Mouse (Mus musculus): ENCODE measurements at regions not wholly inside any gene's neighbourhood (a gene's known extent, or its start where the extent isn't known, plus 50 kb on each side); places are given as distances from the start of the nearest gene placed in this dataset.

GRCm38 (mm10) chr13:52003946-52004539 is 157.6 kb downstream of the Gadd45g start:
- 83% methylated on average over 5 of the region's 5 CpGs for WGBS
- no peak overlapping the region for H3K9ac ChIP-seq (ENCODE audit: low read depth, low read length, severe bottlenecking)

DNA sequence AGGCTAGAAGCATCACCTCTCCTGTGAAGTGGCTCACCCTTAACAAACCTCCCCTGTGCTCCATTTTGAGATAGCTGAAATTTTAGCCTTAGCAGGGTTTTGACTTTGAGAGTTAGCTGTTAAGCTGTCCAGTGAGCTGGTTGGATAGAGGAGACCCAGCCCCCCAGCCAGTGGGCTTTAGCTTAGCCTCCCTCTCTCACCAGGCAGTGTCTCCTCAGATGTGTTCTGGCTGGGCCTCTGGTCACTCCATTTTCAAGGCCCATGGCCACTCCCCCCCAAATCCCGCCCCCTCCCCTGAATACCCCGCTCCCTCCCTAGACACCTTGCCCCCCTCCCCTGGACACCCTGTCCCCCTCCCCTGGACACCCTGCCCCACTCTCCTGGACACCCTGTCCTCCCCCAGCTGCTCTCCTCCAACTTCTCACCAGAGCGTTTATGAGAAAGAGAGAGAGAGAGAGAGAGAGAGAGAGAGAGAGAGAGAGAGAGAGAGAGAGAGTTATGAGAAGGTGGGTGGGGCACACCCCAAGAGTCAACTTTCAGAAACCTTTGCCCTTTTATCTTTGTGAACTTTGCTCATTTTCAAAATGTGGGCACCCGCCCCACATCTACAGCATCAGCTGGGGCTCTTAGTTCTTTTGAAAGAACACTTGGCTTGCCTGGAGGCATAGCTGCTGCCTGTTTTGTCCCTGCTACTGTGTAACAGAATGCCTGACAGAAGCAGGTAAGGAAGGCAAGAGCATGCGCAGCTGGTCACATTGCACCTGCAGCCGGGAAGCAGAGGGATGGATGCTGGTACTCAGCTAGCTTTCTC is 161.3 kb downstream of the Gadd45g start:
- H3K9ac ChIP-seq (ENCODE audit: low read depth, low read length, severe bottlenecking) = no peak overlapping the region
- no peak for TF ChIP-seq POLR2A (IDR thresholded peaks at IDR 0.05; ENCODE audit: borderline replicate concordance, extremely low read depth, insufficient read depth, insufficient read length)
- H3K4me1 ChIP-seq (ENCODE audit: control insufficient read depth, insufficient read depth, low read length) = no peaks in the 10 kb centered on the region
- H3K9me3 ChIP-seq (ENCODE audit: control insufficient read depth, low read length) = no peaks in the 10 kb centered on the region
- WGBS = 61% methylated on average over 6 of the region's 6 CpGs
- H3K27ac ChIP-seq (replicated peaks; ENCODE audit: low read depth, low read length) = no peak overlapping the region
- no peak overlapping the region for H3K4me2 ChIP-seq (replicated peaks; ENCODE audit: low read depth, low read length, severe bottlenecking)
- H3K36me3 ChIP-seq (ENCODE audit: control insufficient read depth, insufficient read depth, low read length) = no peaks in the 10 kb centered on the region
- ATAC-seq (ENCODE audit: low FRiP score, low read depth) (no peak), DNase-seq (ENCODE audit: low spot score) (no peak)
- H3K4me3 ChIP-seq (replicated peaks; ENCODE audit: low read length) = no peak overlapping the region
- no peaks in the 10 kb centered on the region for H3K27me3 ChIP-seq (ENCODE audit: control insufficient read depth, insufficient read depth, low read length)

More at GRCm38 (mm10) chr13:52003946-52004539, 157.6 kb downstream of the Gadd45g start:
- no peak overlapping the region for H3K4me3 ChIP-seq (replicated peaks; ENCODE audit: low read length)
- ATAC-seq (ENCODE audit: low FRiP score, low read depth) (no peak), DNase-seq (ENCODE audit: low spot score) (no peak)
- H3K27me3 ChIP-seq (ENCODE audit: control insufficient read depth, insufficient read depth, low read length) = no peaks in the 10 kb centered on the region
- H3K4me1 ChIP-seq (ENCODE audit: control insufficient read depth, insufficient read depth, low read length) = peaks cover 8% of the 10 kb centered on the region; the same call in 1 of the 2 replicates
- no peak overlapping the region for H3K4me2 ChIP-seq (replicated peaks; ENCODE audit: low read depth, low read length, severe bottlenecking)
- no peaks in the 10 kb centered on the region for H3K36me3 ChIP-seq (ENCODE audit: control insufficient read depth, insufficient read depth, low read length)
- no peak overlapping the region for H3K27ac ChIP-seq (replicated peaks; ENCODE audit: low read depth, low read length)
- H3K9me3 ChIP-seq (ENCODE audit: control insufficient read depth, low read length) = no peaks in the 10 kb centered on the region
- no peak for TF ChIP-seq POLR2A (IDR thresholded peaks at IDR 0.05; ENCODE audit: borderline replicate concordance, extremely low read depth, insufficient read depth, insufficient read length)

DNA sequence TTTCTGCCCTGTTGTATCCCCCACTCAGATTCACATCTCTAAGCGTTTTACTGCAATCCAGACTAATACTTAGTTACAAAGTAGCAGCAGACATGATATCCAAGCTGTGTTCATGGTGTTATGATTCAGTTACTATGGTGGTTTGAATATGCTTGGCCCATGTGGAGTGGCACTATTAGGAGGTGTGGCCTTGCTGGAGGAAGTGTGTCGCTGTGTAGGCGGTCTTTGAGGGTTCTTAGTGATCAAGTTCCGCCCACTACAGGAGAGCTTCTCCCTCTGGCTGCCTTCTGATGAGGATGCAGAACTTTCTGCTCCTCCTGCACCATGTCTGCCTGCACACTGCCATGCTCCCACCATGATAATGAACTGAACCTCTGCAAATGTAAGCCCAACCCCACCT is 162.8 kb downstream of the Gadd45g start:
- no peak for TF ChIP-seq POLR2A (IDR thresholded peaks at IDR 0.05; ENCODE audit: borderline replicate concordance, extremely low read depth, insufficient read depth, insufficient read length)
- Histone ChIP-seq H3K9me3 (ENCODE audit: control insufficient read depth, low read length) (no peaks in the 10 kb centered on the region), H3K4me3 (replicated peaks; ENCODE audit: low read length) (no peak overlapping the region), H3K27me3 (ENCODE audit: control insufficient read depth, insufficient read depth, low read length) (no peaks in the 10 kb centered on the region), H3K4me1 (ENCODE audit: control insufficient read depth, insufficient read depth, low read length) (no peaks in the 10 kb centered on the region), H3K27ac (replicated peaks; ENCODE audit: low read depth, low read length) (no peak overlapping the region), H3K4me2 (replicated peaks; ENCODE audit: low read depth, low read length, severe bottlenecking) (no peak overlapping the region), H3K9ac (ENCODE audit: low read depth, low read length, severe bottlenecking) (no peak overlapping the region), H3K36me3 (ENCODE audit: control insufficient read depth, insufficient read depth, low read length) (no peaks in the 10 kb centered on the region)
- DNase-seq (ENCODE audit: low spot score) (no peak), ATAC-seq (ENCODE audit: low FRiP score, low read depth) (no peak)
- 84% methylated on average over 4 of the region's 4 CpGs for WGBS

- ATAC-seq (ENCODE audit: low FRiP score, low read depth) = no peak
- no peak overlapping the region for H3K4me3 ChIP-seq (replicated peaks; ENCODE audit: low read length)
- WGBS = 94% methylated on average over 6 of the region's 6 CpGs
- DNase-seq (ENCODE audit: low spot score) = no peak
- H3K4me1 ChIP-seq (ENCODE audit: control insufficient read depth, insufficient read depth, low read length) = no peaks in the 10 kb centered on the region
- no peaks in the 10 kb centered on the region for H3K36me3 ChIP-seq (ENCODE audit: control insufficient read depth, insufficient read depth, low read length)
- H3K4me2 ChIP-seq (replicated peaks; ENCODE audit: low read depth, low read length, severe bottlenecking) = no peak overlapping the region
- no peak overlapping the region for H3K9ac ChIP-seq (ENCODE audit: low read depth, low read length, severe bottlenecking)
- no peak for TF ChIP-seq POLR2A (IDR thresholded peaks at IDR 0.05; ENCODE audit: borderline replicate concordance, extremely low read depth, insufficient read depth, insufficient read length)
- no peak overlapping the region for H3K27ac ChIP-seq (replicated peaks; ENCODE audit: low read depth, low read length)
- H3K9me3 ChIP-seq (ENCODE audit: control insufficient read depth, low read length) = no peaks in the 10 kb centered on the region
- H3K27me3 ChIP-seq (ENCODE audit: control insufficient read depth, insufficient read depth, low read length) = no peaks in the 10 kb centered on the region
These were observed 163.3 kb downstream of the Gadd45g start for GRCm38 (mm10) chr13:52009766-52010165.

GRCm38 (mm10) chr13:52011001-52011400 is 164.5 kb downstream of the Gadd45g start:
- Histone ChIP-seq H3K9me3 (ENCODE audit: control insufficient read depth, low read length) (no peaks in the 10 kb centered on the region), H3K9ac (ENCODE audit: low read depth, low read length, severe bottlenecking) (no peak overlapping the region), H3K27ac (replicated peaks; ENCODE audit: low read depth, low read length) (no peak overlapping the region), H3K36me3 (ENCODE audit: control insufficient read depth, insufficient read depth, low read length) (no peaks in the 10 kb centered on the region), H3K27me3 (ENCODE audit: control insufficient read depth, insufficient read depth, low read length) (no peaks in the 10 kb centered on the region), H3K4me3 (replicated peaks; ENCODE audit: low read length) (no peak overlapping the region), H3K4me1 (ENCODE audit: control insufficient read depth, insufficient read depth, low read length) (peaks cover 10% of the 10 kb centered on the region), H3K4me2 (replicated peaks; ENCODE audit: low read depth, low read length, severe bottlenecking) (no peak overlapping the region)
- 78% methylated on average over 3 of the region's 3 CpGs for WGBS
- ATAC-seq (ENCODE audit: low FRiP score, low read depth) (no peak), DNase-seq (ENCODE audit: low spot score) (no peak)
- TF ChIP-seq POLR2A (IDR thresholded peaks at IDR 0.05; ENCODE audit: borderline replicate concordance, extremely low read depth, insufficient read depth, insufficient read length) = no peak

Data from limb, embryonic 14.5 days (tissue).